Mouse (Mus musculus) erythroid progenitor cell, adult 5-6 weeks (primary cell): ENCODE data around the gene Akap8l. TPM values are rescaled to one million over a fixed set of nuclear protein-coding genes. Genes with fewer than 3 reads are reported as not detected.

Experiments used
- ATAC-seq: replicated peaks from 2 replicates; pipeline ENCODE4 v1.8.0; 2016; ENCODE audit warnings: moderate number of reproducible peaks, mild to moderate bottlenecking, moderate TSS enrichment, inconsistent platforms; ENCODE audit not compliant: poor library complexity, low FRiP score, severe bottlenecking
- total RNA-seq, 2 experiments: library from RNA; stranded (forward) in 1 of 2; stranded (reverse) in 1 of 2; fragments of 150-400 nt in 1 of 2; fragments of 186-747, 209-891 nt in 1 of 2; gene quantifications; 2 replicates each; pipeline versions ENCODE4 v1.2.3 to v1.2.4; 2015 to 2017; ENCODE audit warnings: low replicate concordance in 2 of 2

Gene Akap8l
- total RNA-seq, 2 experiments from 2014 or later = 108 to 167 TPM

- ATAC-seq = no peak
Measured at GRCm38 (mm10) chr17:32277201-32277600, 73.2 kb downstream of the Akap8l start.

DNA sequence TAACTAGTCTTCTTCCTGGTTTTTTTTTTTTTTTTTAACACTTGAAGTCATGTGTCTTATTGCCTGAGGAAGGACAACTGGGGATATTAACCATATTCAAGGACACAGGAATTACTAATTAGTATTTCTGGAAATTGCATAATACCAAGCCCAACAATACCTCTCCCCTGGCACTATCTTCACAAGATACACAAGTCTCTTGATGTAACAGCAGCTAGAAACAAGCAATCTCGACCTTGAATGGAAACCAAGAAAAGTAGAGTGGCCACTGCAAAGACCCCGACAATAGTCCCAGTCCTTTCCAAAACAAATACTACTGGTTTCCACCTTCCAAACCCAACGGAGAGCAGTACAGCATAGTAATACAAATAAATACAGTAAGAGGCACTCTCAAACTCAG lies 74.8 kb downstream of the Akap8l start:
- ATAC-seq = no peak

Other genes starting within 250 kb of the Akap8l start
- gene Notch3, start 183.8 kb downstream of the Akap8l start, total RNA-seq (2015; ENCODE audit: low replicate concordance) = 0.42 TPM in 1 of 2 replicates, not detected in the other
- gene Notch3, start 183.8 kb downstream of the Akap8l start, total RNA-seq (2017; ENCODE audit: low replicate concordance) = 0.26 TPM in 1 of 2 replicates, not detected in the other
- gene Ephx3, start 161.1 kb downstream of the Akap8l start, total RNA-seq (2015; ENCODE audit: low replicate concordance) = 0.84 TPM in 1 of 2 replicates, not detected in the other
- 1.4 and 2.7 TPM in 2 replicates for gene Ephx3, start 161.1 kb downstream of the Akap8l start, total RNA-seq (2017; ENCODE audit: low replicate concordance)
- 116 and 144 TPM in 2 replicates for gene Brd4, start 65.9 kb downstream of the Akap8l start, total RNA-seq (2015; ENCODE audit: low replicate concordance)
- gene Brd4, start 65.9 kb downstream of the Akap8l start, total RNA-seq (2017; ENCODE audit: low replicate concordance) = 61.8 and 82.5 TPM in 2 replicates
- gene Akap8, start 29.4 kb downstream of the Akap8l start, total RNA-seq (2015; ENCODE audit: low replicate concordance) = 26.8 and 33.5 TPM in 2 replicates
- 60.9 and 62.4 TPM in 2 replicates for gene Akap8, start 29.4 kb downstream of the Akap8l start, total RNA-seq (2017; ENCODE audit: low replicate concordance)
- gene Wiz, start 38.8 kb upstream of the Akap8l start, total RNA-seq (2015; ENCODE audit: low replicate concordance) = 14.1 and 19.7 TPM in 2 replicates
- gene Wiz, start 38.8 kb upstream of the Akap8l start, total RNA-seq (2017; ENCODE audit: low replicate concordance) = 3.3 and 5.6 TPM in 2 replicates
- gene Rasal3, start 53.0 kb upstream of the Akap8l start, total RNA-seq (2015; ENCODE audit: low replicate concordance) = 12.6 and 16.3 TPM in 2 replicates
- 5.3 and 17.5 TPM in 2 replicates for gene Rasal3, start 53.0 kb upstream of the Akap8l start, total RNA-seq (2017; ENCODE audit: low replicate concordance)
- 1.1 and 3.4 TPM in 2 replicates for gene Pglyrp2, start 73.6 kb upstream of the Akap8l start, total RNA-seq (2015; ENCODE audit: low replicate concordance)
- gene Pglyrp2, start 73.6 kb upstream of the Akap8l start, total RNA-seq (2017; ENCODE audit: low replicate concordance) = 1.2 and 2.1 TPM in 2 replicates
- gene Cyp4f39, start 102.1 kb upstream of the Akap8l start, total RNA-seq (2015; ENCODE audit: low replicate concordance) = 4.3 TPM in 1 of 2 replicates, not detected in the other
- gene Cyp4f39, start 102.1 kb upstream of the Akap8l start, total RNA-seq (2017; ENCODE audit: low replicate concordance) = 1.5 TPM in 1 of 2 replicates, not detected in the other
- gene Cyp4f17, start 155.4 kb upstream of the Akap8l start, total RNA-seq (2015; ENCODE audit: low replicate concordance) = not detected in 2 replicates
- not detected in 2 replicates for gene Cyp4f17, start 155.4 kb upstream of the Akap8l start, total RNA-seq (2017; ENCODE audit: low replicate concordance)
- 1.7 and 7.2 TPM in 2 replicates for gene Cyp4f16, start 186.0 kb upstream of the Akap8l start, total RNA-seq (2015; ENCODE audit: low replicate concordance)
- gene Cyp4f16, start 186.0 kb upstream of the Akap8l start, total RNA-seq (2017; ENCODE audit: low replicate concordance) = 5.3 TPM in 1 of 2 replicates, not detected in the other